Comparison of ENCODE assay signal across 14 mouse cellular contexts in genomic region chr4:31672842-31673171, GRCm38 (mm10).
"Had no signal": no experiment of that assay in that cellular context is flagged by ENCODE, and none has a peak within 500 bp of the region (broad histone marks: within the 10 kb centered on the region; RNA-seq: fewer than 3 reads in every experiment).

No protein-coding gene starts in this region.

- H3K36me3 ChIP-seq: limb, embryonic 12.5 days; liver, embryonic 13.5 days; lung, embryonic 15.5 days had no signal

- H3K27ac ChIP-seq: layer of hippocampus, adult 2 months; limb, embryonic 12.5 days; liver, embryonic 13.5 days; lung, embryonic 15.5 days; macrophage; stomach, postnatal 0 days had no signal

- H3K9me3 ChIP-seq: limb, embryonic 12.5 days; liver, embryonic 13.5 days; lung, embryonic 15.5 days had no signal

- DNase-seq: kidney, adult 18-20 months; kidney, postnatal 10 days; kidney, postnatal 4 days; liver; liver, embryonic 13.5 days; liver, postnatal 0 days; lung, postnatal 14 days; thymus, postnatal 4 days had no signal

- H3K4me2 ChIP-seq: limb, embryonic 12.5 days; liver, embryonic 13.5 days; lung, embryonic 15.5 days had no signal

- H3K4me3 ChIP-seq: layer of hippocampus, adult 2 months; limb, embryonic 12.5 days; liver, embryonic 13.5 days; lung, embryonic 15.5 days; megakaryocyte, embryonic 14.5 days had no signal

- H3K4me1 ChIP-seq: limb, embryonic 12.5 days; liver, embryonic 13.5 days; lung, embryonic 15.5 days; megakaryocyte, embryonic 14.5 days had no signal

- ATAC-seq: liver, postnatal 0 days had no signal

- H3K27me3 ChIP-seq: limb, embryonic 12.5 days; liver, embryonic 13.5 days; lung, embryonic 15.5 days; megakaryocyte, embryonic 14.5 days had no signal

- H3K9ac ChIP-seq: limb, embryonic 12.5 days; liver, embryonic 13.5 days; liver, postnatal 0 days; lung, embryonic 15.5 days had no signal
